Mouse (Mus musculus): ENCODE results near the gene 4632433K11Rik. TPM values are rescaled to one million over a fixed set of nuclear protein-coding genes. Genes with fewer than 3 reads are reported as not detected.

4632433K11Rik gene
- polyA plus RNA-seq, 1 experiment, result not detected

DNA sequence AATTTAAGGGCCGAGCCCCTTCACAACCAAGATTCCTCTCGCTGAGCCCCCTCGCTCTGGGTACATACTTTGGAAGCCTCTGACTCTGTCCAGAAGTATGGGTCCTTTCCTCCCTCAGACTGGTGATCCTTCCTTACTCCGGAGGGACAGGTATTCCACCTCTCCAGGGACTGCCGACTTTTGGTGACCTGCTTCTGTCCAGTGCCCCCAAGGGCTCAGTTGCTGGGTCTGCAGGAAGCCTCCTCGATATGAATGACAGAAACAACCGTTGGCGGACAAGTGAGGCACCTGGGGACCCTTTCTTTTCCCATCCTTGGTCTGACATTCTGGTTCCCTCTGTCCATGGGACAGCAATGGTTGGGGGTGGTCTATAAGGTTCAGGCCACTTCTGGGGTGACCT lies 23.5 kb downstream of the 4632433K11Rik start:
- no peaks in the 10 kb centered on the region for H3K36me3 ChIP-seq (ENCODE audit: control insufficient read depth, insufficient read depth, low read length)
- H3K4me1 ChIP-seq (ENCODE audit: control insufficient read depth, insufficient read depth, low read length), result peaks cover 51% of the 10 kb centered on the region
- H3K27me3 ChIP-seq (ENCODE audit: control insufficient read depth, insufficient read depth, low read length), result no peaks in the 10 kb centered on the region
- peak overlapping the region; percentile 63; the same call in 1 of the 2 replicates for H3K27ac ChIP-seq (ENCODE audit: control insufficient read depth, insufficient read depth, low read depth, low read length)
- TF ChIP-seq POLR2A (IDR thresholded peaks at IDR 0.05; ENCODE audit: control insufficient read depth, low read depth, low read length) (0 out of 2 replicates have a peak, but pooled peaks have one; percentile 15), CTCF (IDR thresholded peaks at IDR 0.05; ENCODE audit: control insufficient read depth, insufficient read depth, insufficient replicate concordance, low read depth, low read length) (no peak)
- H3K4me3 ChIP-seq (ENCODE audit: control insufficient read depth, low read depth, low read length), result peak overlapping the region; percentile 88

DNA sequence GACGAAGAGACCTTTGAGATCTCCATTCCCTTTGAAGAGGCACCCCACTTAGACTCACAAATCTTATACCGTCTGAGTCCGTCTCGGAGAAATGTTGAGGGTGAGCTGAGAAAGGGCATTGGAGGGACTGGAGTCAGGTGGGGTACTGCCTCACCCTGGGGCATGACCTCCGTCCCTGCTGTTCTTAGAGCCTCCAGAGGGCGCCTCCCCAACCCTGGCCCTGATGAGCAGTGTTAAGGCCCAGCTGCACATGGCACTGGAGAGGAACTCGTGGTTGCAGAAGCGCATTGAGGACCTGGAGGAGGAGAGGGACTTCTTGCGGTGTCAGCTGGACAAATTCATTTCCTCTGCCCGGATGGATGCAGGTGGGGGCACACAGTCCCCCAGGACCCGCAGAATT lies 23.9 kb downstream of the 4632433K11Rik start:
- peaks cover 47% of the 10 kb centered on the region for H3K4me1 ChIP-seq (ENCODE audit: control insufficient read depth, insufficient read depth, low read length)
- no peaks in the 10 kb centered on the region for H3K36me3 ChIP-seq (ENCODE audit: control insufficient read depth, insufficient read depth, low read length)
- TF ChIP-seq POLR2A (IDR thresholded peaks at IDR 0.05; ENCODE audit: control insufficient read depth, low read depth, low read length), result no peak
- peak overlapping the region; percentile 63; the same call in 1 of the 2 replicates for H3K27ac ChIP-seq (ENCODE audit: control insufficient read depth, insufficient read depth, low read depth, low read length)
- no peaks in the 10 kb centered on the region for H3K27me3 ChIP-seq (ENCODE audit: control insufficient read depth, insufficient read depth, low read length)
- H3K4me3 ChIP-seq (ENCODE audit: control insufficient read depth, low read depth, low read length), result peak overlapping the region; percentile 88; the same call in 1 of the 2 replicates

GRCm38 (mm10) chr7:5058631-5059030 lies 24.7 kb downstream of the 4632433K11Rik start:
- TF ChIP-seq POLR2A (IDR thresholded peaks at IDR 0.05; ENCODE audit: control insufficient read depth, low read depth, low read length), result no peak
- no peak for TF ChIP-seq CTCF (IDR thresholded peaks at IDR 0.05; ENCODE audit: control insufficient read depth, insufficient read depth, insufficient replicate concordance, low read depth, low read length)
- Histone ChIP-seq H3K4me1 (ENCODE audit: control insufficient read depth, insufficient read depth, low read length) (peaks cover 40% of the 10 kb centered on the region), H3K4me3 (ENCODE audit: control insufficient read depth, low read depth, low read length) (no peak overlapping the region), H3K27ac (ENCODE audit: control insufficient read depth, insufficient read depth, low read depth, low read length) (no peak overlapping the region), H3K36me3 (ENCODE audit: control insufficient read depth, insufficient read depth, low read length) (no peaks in the 10 kb centered on the region), H3K27me3 (ENCODE audit: control insufficient read depth, insufficient read depth, low read length) (no peaks in the 10 kb centered on the region)

DNA sequence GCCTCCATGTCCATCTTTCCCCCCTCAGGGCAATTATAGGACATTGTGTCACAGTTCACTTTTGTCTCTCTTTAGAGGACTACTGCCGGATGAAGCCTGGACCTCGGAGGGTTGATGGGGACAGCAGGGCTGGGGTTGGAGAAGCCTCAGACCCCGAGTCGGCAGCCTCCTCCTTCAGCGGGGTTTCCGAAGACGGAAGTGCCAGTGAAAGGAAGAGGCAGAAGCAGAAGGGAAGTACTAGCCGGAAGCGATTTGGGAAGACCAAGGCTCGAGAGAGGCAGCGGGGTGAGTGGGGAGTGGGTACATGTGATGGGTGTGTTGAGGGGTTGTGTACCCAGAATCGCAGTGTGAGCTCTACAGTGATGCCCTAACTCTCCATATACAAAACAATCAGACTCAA lies 25.5 kb downstream of the 4632433K11Rik start:
- H3K4me1 ChIP-seq (ENCODE audit: control insufficient read depth, insufficient read depth, low read length), result peaks cover 33% of the 10 kb centered on the region
- peak overlapping the region; percentile 98; the same call in 1 of the 2 replicates for H3K27ac ChIP-seq (ENCODE audit: control insufficient read depth, insufficient read depth, low read depth, low read length)
- TF ChIP-seq CTCF (IDR thresholded peaks at IDR 0.05; ENCODE audit: control insufficient read depth, insufficient read depth, insufficient replicate concordance, low read depth, low read length) (no peak), POLR2A (IDR thresholded peaks at IDR 0.05; ENCODE audit: control insufficient read depth, low read depth, low read length) (no peak)
- H3K36me3 ChIP-seq (ENCODE audit: control insufficient read depth, insufficient read depth, low read length), result no peaks in the 10 kb centered on the region
- peak overlapping the region; percentile 93 for H3K4me3 ChIP-seq (ENCODE audit: control insufficient read depth, low read depth, low read length)
- H3K27me3 ChIP-seq (ENCODE audit: control insufficient read depth, insufficient read depth, low read length), result no peaks in the 10 kb centered on the region

GRCm38 (mm10) chr7:5060239-5060731 lies 26.4 kb downstream of the 4632433K11Rik start:
- Histone ChIP-seq H3K4me3 (ENCODE audit: control insufficient read depth, low read depth, low read length) (peak overlapping the region; percentile 93), H3K36me3 (ENCODE audit: control insufficient read depth, insufficient read depth, low read length) (no peaks in the 10 kb centered on the region), H3K27me3 (ENCODE audit: control insufficient read depth, insufficient read depth, low read length) (no peaks in the 10 kb centered on the region), H3K27ac (ENCODE audit: control insufficient read depth, insufficient read depth, low read depth, low read length) (peak overlapping the region; percentile 98), H3K4me1 (ENCODE audit: control insufficient read depth, insufficient read depth, low read length) (peaks cover 28% of the 10 kb centered on the region)
- peak; percentile 55; the same call in 1 of the 2 replicates for TF ChIP-seq CTCF (IDR thresholded peaks at IDR 0.05; ENCODE audit: control insufficient read depth, insufficient read depth, insufficient replicate concordance, low read depth, low read length)
- no peak; the same call in 1 of the 2 replicates for TF ChIP-seq POLR2A (IDR thresholded peaks at IDR 0.05; ENCODE audit: control insufficient read depth, low read depth, low read length)

DNA sequence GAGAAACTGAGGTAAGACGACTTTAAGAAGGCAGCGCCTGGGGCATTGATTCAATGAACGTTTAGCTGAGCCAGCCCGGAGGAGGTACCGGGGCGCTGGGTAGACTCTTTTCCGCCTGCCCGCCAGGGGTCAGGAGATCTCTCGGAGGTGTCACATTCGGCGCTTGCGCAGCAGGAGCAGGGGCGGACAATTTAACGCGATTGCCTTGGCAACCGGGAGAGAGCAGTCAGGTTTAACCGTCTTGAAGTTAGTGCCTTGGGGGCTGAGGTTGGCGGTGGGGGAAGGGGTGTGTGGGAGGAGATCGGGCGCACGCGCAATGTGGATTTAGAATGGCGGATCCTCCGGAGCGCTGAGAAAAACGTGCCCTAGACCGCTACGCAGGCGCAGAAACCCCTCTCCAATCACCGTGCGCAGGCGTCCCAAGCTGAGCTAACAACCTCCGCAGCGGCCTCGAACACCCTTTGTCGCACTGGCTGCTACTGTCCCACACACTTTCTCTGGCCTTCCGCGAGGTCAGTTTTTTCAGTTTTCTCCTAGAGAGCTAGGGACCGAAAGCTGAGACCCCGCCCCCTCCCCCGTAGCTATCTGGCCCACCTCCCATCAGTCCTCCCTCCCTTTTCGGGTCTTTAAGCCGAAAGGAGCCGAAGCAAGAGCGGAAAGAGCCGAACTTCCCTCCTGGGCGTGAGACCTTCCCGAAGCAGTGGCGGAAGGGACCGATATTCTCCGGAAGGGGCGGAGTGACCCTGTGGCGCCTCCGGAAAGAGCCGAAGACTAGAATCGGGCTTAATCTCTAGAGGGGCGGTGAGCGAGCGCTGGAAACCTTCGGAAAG lies 27.2 kb downstream of the 4632433K11Rik start:
- Histone ChIP-seq H3K4me1 (ENCODE audit: control insufficient read depth, insufficient read depth, low read length) (peaks cover 25% of the 10 kb centered on the region), H3K36me3 (ENCODE audit: control insufficient read depth, insufficient read depth, low read length) (no peaks in the 10 kb centered on the region), H3K27me3 (ENCODE audit: control insufficient read depth, insufficient read depth, low read length) (no peaks in the 10 kb centered on the region), H3K27ac (ENCODE audit: control insufficient read depth, insufficient read depth, low read depth, low read length) (peak overlapping the region; percentile 98), H3K4me3 (ENCODE audit: control insufficient read depth, low read depth, low read length) (peak overlapping the region; percentile 93)
- peak; percentile 46; the same call in 1 of the 2 replicates for TF ChIP-seq CTCF (IDR thresholded peaks at IDR 0.05; ENCODE audit: control insufficient read depth, insufficient read depth, insufficient replicate concordance, low read depth, low read length)
- peak; percentile 87 for TF ChIP-seq POLR2A (IDR thresholded peaks at IDR 0.05; ENCODE audit: control insufficient read depth, low read depth, low read length)

GRCm38 (mm10) chr7:5061774-5062359 lies 27.9 kb downstream of the 4632433K11Rik start, which contains the start of gene U2af2:
Gene U2af2 (plus strand): TSS chr7:5062143.
- H3K27me3 ChIP-seq (ENCODE audit: control insufficient read depth, insufficient read depth, low read length), result no peaks in the 10 kb centered on the region
- peaks cover 23% of the 10 kb centered on the region for H3K4me1 ChIP-seq (ENCODE audit: control insufficient read depth, insufficient read depth, low read length)
- TF ChIP-seq CTCF (IDR thresholded peaks at IDR 0.05; ENCODE audit: control insufficient read depth, insufficient read depth, insufficient replicate concordance, low read depth, low read length), result no peak
- TF ChIP-seq POLR2A (IDR thresholded peaks at IDR 0.05; ENCODE audit: control insufficient read depth, low read depth, low read length), result peak; percentile 50
- H3K36me3 ChIP-seq (ENCODE audit: control insufficient read depth, insufficient read depth, low read length), result no peaks in the 10 kb centered on the region
- peak within 1 kb of the TSS; percentile 93 for H3K4me3 ChIP-seq (ENCODE audit: control insufficient read depth, low read depth, low read length)
- H3K27ac ChIP-seq (ENCODE audit: control insufficient read depth, insufficient read depth, low read depth, low read length), result peak within 1 kb of the TSS; percentile 98

Measured in testis, adult 2 months (tissue).